Mouse (Mus musculus) cerebellum, adult 9-10 months (tissue): ENCODE results near the gene Dvl2.

Experiments used
- DNase-seq: peaks from one replicate; pipeline ENCODE4 v3.0.0; 2022

The Dvl2 gene

GRCm38 (mm10) chr11:70010961-70011360 is 10.6 kb downstream of the Dvl2 start:
- no peak for DNase-seq

DNA sequence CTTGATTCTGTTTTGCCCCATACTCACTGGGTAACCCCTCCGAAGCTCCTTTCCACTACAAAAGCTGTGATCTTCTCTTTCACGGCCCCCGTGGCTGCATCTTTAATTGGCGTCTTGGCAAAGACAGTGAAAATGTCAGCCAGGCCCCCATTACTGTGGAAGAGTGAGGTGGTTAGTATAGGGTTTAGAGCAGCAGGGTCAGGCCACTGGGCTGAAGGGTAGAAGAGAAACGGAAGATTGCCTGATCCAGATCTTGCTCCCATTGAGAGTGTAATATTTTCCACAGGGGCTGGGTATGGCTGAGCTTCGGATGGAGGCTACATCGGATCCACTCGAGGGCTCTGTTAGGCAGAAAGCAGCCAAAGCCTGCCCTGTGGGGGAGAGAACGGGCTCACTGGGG is 12.5 kb downstream of the Dvl2 start:
- DNase-seq: no peak

- DNase-seq: no peak
Measured at GRCm38 (mm10) chr11:70013408-70013807, 13.0 kb downstream of the Dvl2 start.

GRCm38 (mm10) chr11:70014051-70014450 is 13.7 kb downstream of the Dvl2 start:
- DNase-seq: no peak

DNA sequence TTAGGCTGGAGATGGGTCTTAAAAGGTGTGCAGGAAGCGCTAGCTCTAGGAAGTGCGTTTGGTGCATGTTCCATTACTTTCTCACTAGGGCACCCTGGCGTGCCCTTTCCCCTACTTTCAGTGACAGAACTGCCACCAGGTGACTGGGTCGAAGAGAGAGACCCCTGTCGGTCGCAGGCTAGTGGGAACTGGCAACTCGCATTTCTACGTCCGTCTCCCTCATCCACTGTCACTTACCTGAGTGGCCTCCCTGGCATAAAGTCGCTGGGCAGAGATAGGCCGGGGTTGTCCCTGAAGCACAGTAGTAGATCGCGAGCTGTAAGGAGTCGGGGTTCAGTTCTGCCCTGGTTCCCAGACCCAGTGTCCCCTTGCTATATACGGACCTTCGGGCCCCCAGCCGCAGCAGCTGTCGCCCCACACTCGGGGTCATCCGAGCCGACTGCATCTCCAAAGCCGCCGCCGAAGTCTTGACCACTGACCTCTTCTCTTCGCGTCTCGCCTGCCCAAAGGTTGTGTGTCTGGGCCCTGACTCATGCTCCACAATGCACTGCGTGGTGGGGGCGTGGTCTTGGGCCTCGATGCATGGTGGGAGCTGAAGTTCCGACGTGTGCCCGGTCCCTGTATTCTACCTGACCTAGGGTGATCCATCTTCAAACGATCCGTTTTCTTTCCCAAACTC is 14.6 kb downstream of the Dvl2 start, which contains the start of gene Acadvl:
Acadvl (minus strand) TSS at position 532 of the 679 bp plus-strand sequence.
- peak; percentile 93 for DNase-seq

DNA sequence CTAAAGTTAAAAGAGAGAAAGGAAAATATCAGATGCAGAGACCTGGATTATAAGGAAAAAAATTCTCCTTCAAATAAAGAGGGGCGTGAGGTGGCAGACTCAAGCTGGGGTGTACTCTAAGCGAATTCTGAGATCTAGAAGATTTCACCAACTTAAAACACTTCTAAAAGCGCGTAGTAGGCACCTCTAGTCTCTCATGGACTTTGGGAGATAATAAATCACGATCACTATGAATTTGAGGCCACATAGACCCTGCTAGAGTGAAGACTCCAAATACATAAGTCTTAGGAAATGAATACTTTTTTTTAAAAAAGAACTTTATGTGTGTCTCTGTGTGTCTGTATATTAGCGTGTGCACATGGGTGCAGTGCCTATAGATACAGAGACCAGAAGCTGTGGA is 15.3 kb downstream of the Dvl2 start:
- no peak for DNase-seq

DNA sequence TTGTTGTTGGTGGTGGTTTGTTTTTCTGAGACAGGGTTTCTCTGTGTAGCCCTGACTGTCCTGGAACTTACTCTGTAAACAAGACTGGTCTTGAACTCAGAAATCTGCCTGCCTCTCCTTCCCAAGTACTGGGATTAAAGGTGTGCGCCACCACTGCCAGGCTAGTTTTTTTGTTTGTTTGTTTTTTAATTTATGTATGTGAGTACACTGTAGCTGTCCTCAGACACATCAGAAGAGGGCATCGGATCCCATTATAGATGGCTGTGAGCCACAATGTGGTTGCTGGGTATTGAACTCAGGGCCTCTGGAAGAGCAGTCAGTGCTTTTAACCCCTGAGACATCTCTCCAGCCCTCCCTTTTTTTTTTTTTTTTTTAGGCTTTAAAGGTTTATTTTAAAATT is 15.8 kb downstream of the Dvl2 start:
- peak; percentile 53 for DNase-seq

- DNase-seq: peak; percentile 55
Measured at GRCm38 (mm10) chr11:70016669-70017068, 16.3 kb downstream of the Dvl2 start, which contains the start of gene Dlg4. Dlg4 (plus strand) TSS chr11:70016942.

GRCm38 (mm10) chr11:70017199-70017767 is 16.9 kb downstream of the Dvl2 start:
- DNase-seq: peak; percentile 69

DNA sequence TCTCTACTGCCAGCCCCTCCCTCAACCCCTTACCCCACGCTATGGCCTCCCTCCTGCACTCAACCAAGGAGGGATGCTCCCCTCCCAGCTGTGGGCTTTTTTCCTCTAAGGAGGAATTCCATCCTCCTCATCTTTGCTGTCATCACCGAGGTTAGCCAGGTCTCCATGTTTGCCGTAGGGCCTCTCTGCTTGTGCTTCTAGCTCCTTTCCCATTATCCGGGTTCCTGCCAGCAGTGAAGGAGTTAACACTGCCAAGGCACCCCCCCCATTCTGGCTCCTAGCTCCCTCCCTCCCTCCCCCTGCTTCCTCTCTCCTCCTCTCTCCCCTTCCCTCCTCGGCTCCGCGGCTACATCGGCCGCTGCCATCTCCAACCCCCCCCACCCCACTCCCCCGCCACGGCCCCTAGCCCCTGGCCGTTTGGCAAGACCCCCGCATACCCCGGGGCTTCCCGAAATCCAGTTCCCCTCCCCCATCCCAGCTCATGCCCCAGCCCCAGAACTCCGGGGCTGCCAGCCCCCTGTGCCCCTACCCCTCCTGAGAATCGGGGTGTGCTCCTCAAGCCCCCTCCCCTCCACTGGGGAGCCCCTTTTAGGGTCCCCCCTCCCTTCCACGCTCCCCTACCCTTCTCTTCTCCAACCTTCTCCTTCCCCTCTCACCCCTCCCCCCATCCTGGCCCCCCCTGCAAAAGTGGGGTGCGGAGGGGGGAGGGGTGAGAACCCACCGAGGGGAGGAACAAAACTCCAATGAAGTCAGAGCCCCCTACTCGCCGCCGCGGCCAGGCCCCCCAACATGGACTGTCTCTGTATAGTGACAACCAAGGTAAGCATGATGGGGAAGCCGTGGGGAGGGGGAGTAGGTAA is 18.0 kb downstream of the Dvl2 start:
- DNase-seq: peak; percentile 81

DNA sequence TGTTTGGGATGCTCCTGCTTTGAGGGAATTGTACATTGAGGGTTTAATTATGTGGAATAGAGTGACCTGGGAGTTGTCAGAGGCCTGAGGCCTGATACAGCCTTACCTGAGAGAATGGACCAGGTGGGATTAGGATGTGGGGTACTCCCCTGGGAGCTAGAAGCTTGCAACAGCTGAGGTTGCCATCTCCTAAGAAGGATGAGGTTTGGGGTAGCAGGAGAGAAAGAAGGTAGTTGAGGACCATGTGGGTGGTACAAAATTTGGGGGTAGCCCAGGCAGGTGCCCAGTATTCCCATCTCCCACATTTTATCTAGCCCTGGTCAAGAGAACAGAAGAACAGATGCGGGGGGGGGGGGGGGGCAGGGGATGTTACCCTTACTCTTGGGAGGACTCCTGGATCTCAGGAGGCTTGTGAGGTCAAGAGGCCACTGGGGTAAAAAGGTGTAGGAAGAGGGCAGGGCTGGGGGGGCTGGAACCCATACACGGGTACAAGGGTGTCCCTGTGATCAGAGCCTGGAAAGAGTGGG is 19.2 kb downstream of the Dvl2 start:
- DNase-seq: peak; percentile 70

DNA sequence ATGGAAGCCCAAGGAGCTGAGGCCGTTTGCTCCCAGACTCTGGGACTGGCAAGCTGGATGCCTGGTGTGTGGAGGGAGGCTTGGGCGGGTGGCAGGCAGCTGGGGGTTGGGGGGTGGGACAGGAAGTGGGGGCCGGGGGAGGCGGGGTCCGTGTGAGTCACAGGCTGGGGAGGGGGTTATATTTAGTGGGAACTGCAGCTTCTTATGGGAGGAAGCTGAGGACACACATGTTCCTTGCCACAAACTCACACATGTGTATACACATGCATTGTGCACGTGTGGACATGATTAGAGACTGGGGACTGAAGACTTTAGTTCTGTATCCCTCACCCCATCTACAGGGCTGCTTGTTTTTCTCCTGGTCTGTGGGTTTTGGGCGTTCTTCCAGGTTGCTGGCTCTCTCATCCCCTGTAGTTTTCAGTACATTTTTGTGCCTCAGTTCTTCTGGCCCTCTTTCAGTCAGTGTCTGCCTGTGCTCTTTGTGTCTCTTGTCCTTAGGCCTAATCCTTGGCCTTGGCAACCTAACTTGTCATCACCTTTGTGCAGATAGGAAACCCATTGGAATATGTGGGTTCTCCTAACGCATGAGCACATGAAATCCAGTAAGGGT is 19.7 kb downstream of the Dvl2 start:
- DNase-seq: peak; percentile 75

GRCm38 (mm10) chr11:70020731-70021263 is 20.4 kb downstream of the Dvl2 start:
- DNase-seq: peak; percentile 90

- peak; percentile 98 for DNase-seq
Measured at GRCm38 (mm10) chr11:70021264-70022132, 21.1 kb downstream of the Dvl2 start.

DNA sequence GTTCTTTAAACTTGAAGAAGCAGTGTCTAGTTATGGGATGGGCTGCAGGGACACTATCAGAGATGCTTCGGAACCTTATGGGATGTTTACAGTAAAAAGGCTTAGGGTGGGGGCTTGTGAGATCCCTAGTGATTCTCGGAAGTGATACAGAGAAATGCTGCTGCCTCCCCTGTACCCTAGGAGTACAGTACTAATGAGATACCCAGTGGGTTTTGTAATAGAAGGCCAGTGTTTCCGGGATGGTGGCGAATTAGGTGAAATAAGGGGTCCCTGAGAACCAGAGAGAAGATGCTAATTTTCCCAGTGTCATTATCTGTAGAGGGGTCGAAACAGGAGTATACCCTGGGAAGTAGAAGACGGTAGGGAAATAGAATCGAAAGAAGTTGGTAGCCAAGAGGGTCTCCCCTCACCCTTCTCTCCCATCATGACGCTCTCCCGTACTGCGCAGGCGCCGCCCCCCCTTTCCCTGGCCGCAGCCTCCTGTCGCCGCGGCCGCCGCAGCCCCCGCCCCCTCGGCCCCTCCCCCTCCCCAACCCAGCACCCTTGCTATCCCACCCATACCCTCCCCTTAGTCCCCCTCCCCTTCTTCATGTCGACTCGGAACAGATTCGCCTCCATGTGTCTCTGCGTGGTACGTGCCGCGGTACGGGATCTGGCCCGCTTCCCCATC is 23.2 kb downstream of the Dvl2 start:
- DNase-seq: peak; percentile 54

DNA sequence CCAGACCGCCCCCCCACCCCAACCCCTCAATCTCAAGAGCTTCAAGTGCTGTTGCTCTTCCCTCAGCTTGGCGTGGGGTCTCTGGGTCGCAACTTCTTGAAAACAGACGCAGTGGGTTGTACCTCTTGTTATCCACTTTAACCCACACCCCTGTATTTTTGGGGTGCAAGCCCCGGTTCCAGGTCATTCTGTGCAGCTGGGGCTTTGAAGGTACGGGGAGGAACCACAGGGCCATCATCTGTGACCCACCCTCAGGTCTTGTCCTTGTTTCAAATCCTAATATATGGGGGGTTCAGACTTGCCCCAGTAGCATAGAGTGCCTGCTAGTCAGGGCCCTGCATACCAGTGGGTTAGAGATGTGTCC is 23.7 kb downstream of the Dvl2 start:
- DNase-seq: peak; percentile 48

DNA sequence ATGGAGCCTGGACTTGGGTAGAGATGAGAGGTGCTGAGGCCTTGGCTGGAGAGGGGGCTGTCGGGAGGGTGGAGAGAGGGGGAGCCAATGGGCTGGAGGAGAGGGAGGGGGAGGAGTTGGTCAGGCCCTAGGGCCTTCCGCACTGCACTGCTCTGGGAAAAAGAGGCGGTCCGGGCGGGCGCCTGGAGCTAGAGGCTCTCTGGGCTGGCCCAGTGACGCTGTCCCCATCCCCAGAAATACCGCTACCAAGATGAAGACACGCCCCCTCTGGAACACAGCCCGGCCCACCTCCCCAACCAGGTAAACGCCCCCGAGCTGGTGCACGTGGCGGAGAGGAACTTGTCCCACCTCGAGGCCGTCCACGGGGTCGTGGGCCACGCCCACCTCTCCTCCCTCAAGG is 26.3 kb downstream of the Dvl2 start:
- DNase-seq: peak; percentile 75

DNA sequence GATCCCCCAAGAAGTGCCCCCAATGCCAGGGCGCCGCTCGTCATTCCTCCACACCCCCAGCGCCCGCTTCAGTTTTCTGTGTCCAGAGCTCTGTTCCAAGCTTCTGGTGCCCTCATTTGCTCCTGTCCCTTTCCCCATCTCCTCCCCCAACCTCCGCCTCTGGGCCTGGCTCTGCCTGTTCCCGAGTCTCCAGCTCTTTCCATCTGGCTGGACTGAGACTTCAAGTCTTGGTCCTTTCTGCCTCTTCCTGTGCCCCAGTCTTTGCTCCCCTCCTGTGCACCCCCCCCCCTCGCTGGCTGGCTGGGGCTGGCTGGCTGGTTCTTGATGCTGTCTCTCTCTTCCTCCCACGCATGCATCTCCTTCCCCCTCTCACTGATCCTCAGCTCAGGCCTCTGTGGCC is 27.0 kb downstream of the Dvl2 start:
- peak; percentile 77 for DNase-seq

- DNase-seq: peak; percentile 61
Measured at GRCm38 (mm10) chr11:70028401-70029129, 28.2 kb downstream of the Dvl2 start.

GRCm38 (mm10) chr11:70029130-70029801 is 28.9 kb downstream of the Dvl2 start:
- DNase-seq: peak; percentile 76
